Mouse (Mus musculus) right cerebral cortex, adult 18-20 months (tissue): ENCODE data around the gene Gm3002.
"Not testable (repeated sequence)": the region's sequence is repeated elsewhere in the genome, so short reads cannot be mapped to it uniquely, and the experiment has no call there.

Experiments
- DNase-seq: peaks from one replicate; pipeline ENCODE4 v3.0.0; 2022; ENCODE audit warnings: mixed read lengths

Gene Gm3002

DNA sequence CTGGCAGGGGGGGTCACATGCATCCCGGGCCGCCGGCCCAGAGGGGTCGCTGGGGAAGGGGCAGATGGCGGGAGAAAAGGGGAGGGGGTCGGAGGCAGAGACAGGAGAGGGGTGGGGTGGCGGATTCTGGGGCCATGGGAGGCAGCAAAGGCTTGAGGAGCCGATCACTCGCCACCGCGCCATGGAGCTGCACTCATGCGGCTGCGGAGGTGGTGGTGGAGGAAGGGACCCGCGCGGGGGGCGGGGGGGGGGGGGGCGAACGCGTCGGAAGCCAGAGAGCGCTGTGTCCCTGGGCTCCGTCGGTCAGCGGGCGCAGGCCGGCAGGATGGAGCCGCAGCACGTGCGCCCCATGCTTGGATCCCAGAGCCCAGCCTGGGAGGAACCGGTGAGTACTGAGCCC, at the start of gene Gm3002:
Gm3002 (plus strand) TSS at position 301 of the 400 bp plus-strand sequence.
- not testable (repeated sequence) for DNase-seq

DNA sequence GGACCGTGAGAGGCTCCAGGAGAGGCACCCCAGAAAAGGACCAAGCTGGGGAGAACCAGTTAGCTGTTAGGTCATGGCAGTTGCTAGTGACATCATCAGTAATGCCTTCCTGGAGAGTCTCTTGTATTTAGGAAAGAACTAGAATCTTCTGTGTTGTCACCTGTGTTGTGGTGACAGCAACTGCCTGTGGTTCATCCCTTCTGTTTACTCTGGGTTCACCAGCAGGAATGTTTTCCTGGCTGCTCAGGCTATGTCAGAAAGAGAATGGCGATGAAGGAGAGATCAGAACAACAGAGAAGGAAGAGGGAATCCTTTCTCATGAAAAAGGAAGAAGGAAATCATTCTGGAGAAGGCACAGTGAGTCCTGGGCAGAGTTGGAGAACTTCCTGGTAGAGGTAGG, 36.1 kb downstream of the Gm3002 start, which contains the start of gene Gm3033:
Gm3033 (plus strand) TSS at position 301 of the 400 bp plus-strand sequence.
- DNase-seq, result not testable (repeated sequence)

DNA sequence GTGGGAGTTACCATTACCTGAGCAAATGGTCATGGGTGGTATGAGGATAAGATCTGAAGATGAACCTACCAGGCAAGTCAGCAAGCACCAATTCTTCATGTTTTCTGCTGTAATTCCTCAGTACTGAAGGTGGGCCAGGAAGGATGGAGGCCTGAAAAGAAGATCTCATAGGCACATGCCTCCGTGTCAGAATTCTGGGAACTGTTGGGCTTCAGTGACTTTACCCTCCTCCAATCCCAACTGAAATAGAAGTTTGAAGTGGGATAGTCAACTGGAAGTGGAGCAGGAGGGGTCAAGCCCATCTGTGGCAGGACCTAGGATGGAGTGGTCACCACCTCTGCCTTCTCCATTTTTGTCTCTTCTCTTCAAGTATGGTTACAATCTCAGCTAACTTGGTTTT, 74.0 kb downstream of the Gm3002 start, which contains the start of gene Gm2916:
Gm2916 (plus strand) TSS at position 301 of the 400 bp plus-strand sequence.
- DNase-seq, result not testable (repeated sequence)

DNA sequence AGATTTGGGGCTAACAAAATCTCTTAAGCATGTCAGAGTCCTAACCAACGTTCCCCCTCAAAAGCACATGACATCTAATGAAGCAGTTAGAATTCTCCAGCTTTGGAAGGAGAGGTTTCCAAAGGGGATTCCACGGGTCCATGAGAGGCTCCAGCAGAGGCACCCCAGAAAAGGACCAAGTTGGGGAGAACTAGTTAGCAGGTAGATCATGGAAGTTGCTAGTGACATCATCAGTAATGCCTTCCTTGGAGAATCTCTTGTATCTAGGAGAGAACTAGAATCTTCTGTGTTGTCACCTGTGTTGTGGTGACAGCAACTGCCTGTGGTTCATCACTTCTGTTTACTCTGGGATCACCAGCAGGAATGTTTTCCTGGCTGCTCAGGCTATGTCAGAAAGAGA, 121.6 kb downstream of the Gm3002 start, which contains the start of gene Gm3029:
Gm3029 (plus strand) TSS at position 301 of the 400 bp plus-strand sequence.
- not testable (repeated sequence) for DNase-seq

DNA sequence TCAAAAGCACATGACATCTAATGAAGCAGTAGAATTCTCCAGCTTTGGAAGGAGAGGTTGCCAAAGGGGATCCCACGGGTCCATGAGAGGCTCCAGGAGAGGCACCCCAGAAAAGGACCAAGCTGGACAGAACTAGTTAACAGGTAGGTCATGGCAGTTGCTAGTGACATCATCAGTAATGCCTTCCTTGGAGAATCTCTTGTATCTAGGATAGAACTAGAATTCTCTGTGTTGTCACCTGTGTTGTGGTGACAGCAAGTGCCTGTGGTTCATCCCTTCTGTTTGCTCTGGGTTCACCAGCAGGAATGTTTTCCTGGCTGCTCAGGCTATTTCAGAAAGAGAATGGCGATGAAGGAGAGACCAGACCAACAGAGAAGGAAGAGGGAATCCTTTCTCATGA, 153.4 kb downstream of the Gm3002 start, which contains the start of gene Gm3095:
Gm3095 (plus strand) TSS at position 301 of the 400 bp plus-strand sequence.
- DNase-seq, result not testable (repeated sequence)

DNA sequence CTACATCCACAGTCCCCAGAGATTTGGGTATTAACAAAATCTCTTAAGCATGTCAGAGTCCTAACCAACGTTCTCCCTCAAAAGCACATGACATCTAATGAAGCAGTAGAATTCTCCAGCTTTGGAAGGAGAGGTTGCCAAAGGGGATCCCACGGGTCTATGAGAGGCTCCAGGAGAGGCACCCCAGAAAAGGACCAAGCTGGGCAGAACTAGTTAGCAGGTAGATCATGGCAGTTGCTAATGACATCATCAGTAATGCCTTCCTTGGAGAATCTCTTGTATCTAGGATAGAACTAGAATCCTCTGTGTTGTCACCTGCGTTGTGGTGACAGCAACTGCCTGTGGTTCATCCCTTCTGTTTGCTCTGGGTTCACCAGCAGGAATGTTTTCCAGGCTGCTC, 188.2 kb downstream of the Gm3002 start, which contains the start of gene Gm3099:
Gm3099 (plus strand) TSS at position 301 of the 400 bp plus-strand sequence.
- DNase-seq, result not testable (repeated sequence)
